Mouse (Mus musculus) hindbrain, embryonic 15.5 days (tissue): ENCODE results near the gene Fat2. TPM values are rescaled to one million over a fixed set of nuclear protein-coding genes. Genes with fewer than 3 reads are reported as not detected.
A peak's percentile ranks its signal among the peaks of the same experiment; 100 is the strongest.

Source experiments
- ATAC-seq: fragments of 200-750 bp; cut with Nextera tagmentation; 2 replicates; pipeline ENCODE4 v1.8.0; 2017; ENCODE audit warnings: low read depth, moderate number of reproducible peaks, moderate TSS enrichment; ENCODE audit not compliant: low FRiP score
- H3K27ac ChIP-seq: fragments of 300-500 bp; sonication (generic); replicated peaks from 2 replicates; pipeline ENCODE4 v1.5.1; 2015; ENCODE audit warnings: mild to moderate bottlenecking, inconsistent platforms
- H3K27me3 ChIP-seq: fragments of 300-500 bp; sonication (generic); 2 replicates; pipeline ENCODE4 v1.6.1; 2015; ENCODE audit warnings: control low read depth, inconsistent platforms
- H3K36me3 ChIP-seq: fragments of 300-500 bp; sonication (generic); 2 replicates; pipeline ENCODE4 v1.6.1; 2015; ENCODE audit warnings: control low read depth, inconsistent platforms
- H3K4me1 ChIP-seq: fragments of 300-500 bp; sonication (generic); replicated peaks from 2 replicates; pipeline ENCODE4 v1.6.1; 2015; ENCODE audit warnings: control low read depth, inconsistent platforms
- H3K4me2 ChIP-seq: fragments of 300-500 bp; sonication (generic); 2 replicates; pipeline ENCODE4 v1.6.1; 2015; ENCODE audit warnings: moderate library complexity, mild to moderate bottlenecking, inconsistent platforms
- H3K4me3 ChIP-seq: fragments of 300-500 bp; sonication (generic); 2 replicates; pipeline ENCODE4 v1.5.1; 2015; ENCODE audit warnings: mild to moderate bottlenecking, inconsistent platforms
- H3K9ac ChIP-seq: fragments of 300-500 bp; sonication (generic); 2 replicates; pipeline ENCODE4 v1.6.1; 2015; ENCODE audit warnings: inconsistent platforms
- H3K9me3 ChIP-seq: fragments of 300-500 bp; sonication (generic); 2 replicates; pipeline ENCODE4 v1.6.1; 2016; ENCODE audit warnings: control low read depth, inconsistent platforms
- WGBS: fragments of 180-500 bp; shearing (Covaris S2); methylation state at CpG from one replicate; pipeline ENCODE4 v1.1.7; 2015; 5-methylcytosine and 5-hydroxymethylcytosine counted together
- polyA plus RNA-seq: library from polyadenylated mRNA; unstranded; fragments of >200 nt; fragmentation: Nextera tagmentation; extraction: Ambion mirVana; gene quantifications from 2 replicates; pipeline ENCODE4 v1.2.1, GENCODE M21; 2015

Fat2 gene
- polyA plus RNA-seq, 1 experiment from 2014 or later = 0.40 TPM

- Histone ChIP-seq H3K36me3 (no peaks in the 10 kb centered on the region), H3K27me3 (0 out of 2 replicates have a peak, but pooled peaks cover 3% of the 10 kb centered on the region), H3K27ac (peak within 1 kb of the TSS; percentile 54), H3K9ac (peak within 1 kb of the TSS; percentile 82), H3K4me1 (peaks cover 23% of the 10 kb centered on the region), H3K9me3 (no peaks in the 10 kb centered on the region), H3K4me3 (peak within 1 kb of the TSS; percentile 86), H3K4me2 (peak within 1 kb of the TSS; percentile 88)
- under 1% methylated on average over 31 of the region's 31 CpGs for WGBS
- ATAC-seq = peak; percentile 95
Observed at GRCm38 (mm10) chr11:55204159-55204596, 132.2 kb downstream of the Fat2 start, which contains the start of gene Slc36a1. Gene Slc36a1, plus strand, starts transcription at chr11:55204350.

Other genes starting within 250 kb of the Fat2 start
- gene Gm2a, start 238.4 kb downstream of the Fat2 start, polyA plus RNA-seq = 31.4 and 32.1 TPM in 2 replicates
- gene Slc36a3, start 184.9 kb downstream of the Fat2 start, polyA plus RNA-seq = not detected in 2 replicates
- 0.71 and 0.88 TPM in 2 replicates for gene Slc36a2, start 151.5 kb downstream of the Fat2 start, polyA plus RNA-seq
- 3.2 and 5.6 TPM in 2 replicates for gene Slc36a1, start 132.2 kb downstream of the Fat2 start, polyA plus RNA-seq
- gene Sparc, start 86.6 kb upstream of the Fat2 start, polyA plus RNA-seq = 578 and 599 TPM in 2 replicates
- 275 and 278 TPM in 2 replicates for gene Atox1, start 124.7 kb upstream of the Fat2 start, polyA plus RNA-seq
- 100 TPM in 2 replicates for gene G3bp1, start 133.1 kb upstream of the Fat2 start, polyA plus RNA-seq